Mouse (Mus musculus): ENCODE measurements around the gene Ern2. TPM values are rescaled to one million over a fixed set of nuclear protein-coding genes. Genes with fewer than 3 reads are reported as not detected.

Ern2 gene
- polyA plus RNA-seq, 1 experiment: not detected

DNA sequence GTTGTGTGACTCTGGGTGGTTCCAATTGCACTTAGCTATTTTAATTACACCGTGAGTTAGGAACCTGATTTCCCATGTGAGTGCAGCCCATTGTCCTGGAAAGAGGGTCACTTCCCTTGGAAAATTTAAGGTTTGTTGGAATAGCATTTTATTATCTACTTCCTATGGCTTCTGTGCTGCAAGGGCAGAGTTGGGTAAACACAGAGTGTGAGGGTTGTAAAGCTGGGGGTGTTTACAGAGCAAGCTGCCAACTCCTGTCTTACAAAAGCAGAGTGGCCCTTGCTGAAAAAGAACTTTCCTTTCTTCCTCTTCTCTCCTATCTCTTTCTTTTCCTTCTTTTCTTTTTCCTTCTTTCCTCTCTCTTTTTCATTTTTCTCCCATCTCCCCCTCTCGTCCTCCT is 17.9 kb upstream of the Ern2 start:
- peaks cover 4% of the 10 kb centered on the region for H3K4me1 ChIP-seq (ENCODE audit: control insufficient read depth)
- no peak overlapping the region for H3K4me3 ChIP-seq (replicated peaks)
- H3K9me3 ChIP-seq (ENCODE audit: control insufficient read depth, low read length): no peaks in the 10 kb centered on the region
- H3K36me3 ChIP-seq (ENCODE audit: control insufficient read depth): no peaks in the 10 kb centered on the region
- H3K27me3 ChIP-seq (ENCODE audit: control insufficient read depth): no peaks in the 10 kb centered on the region
- TF ChIP-seq TAL1 (IDR thresholded peaks at IDR 0.05; ENCODE audit: low read length) (no peak), GATA1 (IDR thresholded peaks at IDR 0.05; ENCODE audit: low read length) (no peak)

- no peak overlapping the region for H3K4me3 ChIP-seq (replicated peaks)
- no peaks in the 10 kb centered on the region for H3K36me3 ChIP-seq (ENCODE audit: control insufficient read depth)
- peaks cover 8% of the 10 kb centered on the region for H3K4me1 ChIP-seq (ENCODE audit: control insufficient read depth)
- no peaks in the 10 kb centered on the region for H3K27me3 ChIP-seq (ENCODE audit: control insufficient read depth)
- TF ChIP-seq TAL1 (IDR thresholded peaks at IDR 0.05; ENCODE audit: low read length) (no peak), GATA1 (IDR thresholded peaks at IDR 0.05; ENCODE audit: low read length) (no peak)
- no peaks in the 10 kb centered on the region for H3K9me3 ChIP-seq (ENCODE audit: control insufficient read depth, low read length)
Observed at GRCm38 (mm10) chr7:122199296-122199695, 13.3 kb upstream of the Ern2 start.

DNA sequence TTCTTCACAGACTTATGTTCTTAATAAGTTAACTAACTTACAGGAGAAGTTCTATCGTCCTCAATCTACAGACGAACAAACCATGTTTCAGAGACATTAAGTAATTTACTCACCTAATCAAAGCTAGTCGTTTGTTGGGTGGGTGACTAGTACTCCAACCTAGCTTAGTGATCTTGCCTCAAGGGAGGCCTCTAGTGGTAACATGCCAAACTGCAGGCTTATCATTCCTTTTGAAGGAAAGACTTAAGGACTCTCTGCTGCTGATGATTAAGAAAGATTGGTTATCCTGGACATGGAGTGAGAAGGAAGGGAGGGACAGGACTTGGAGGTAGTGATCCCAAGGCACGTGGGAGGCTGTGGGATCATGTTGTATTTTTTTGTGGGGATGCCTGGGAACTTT is 11.3 kb upstream of the Ern2 start:
- H3K27me3 ChIP-seq (ENCODE audit: control insufficient read depth): no peaks in the 10 kb centered on the region

GRCm38 (mm10) chr7:122196771-122197170 is 10.8 kb upstream of the Ern2 start:
- no peak for TF ChIP-seq TAL1 (IDR thresholded peaks at IDR 0.05; ENCODE audit: low read length)
- no peak for TF ChIP-seq GATA1 (IDR thresholded peaks at IDR 0.05; ENCODE audit: low read length)
- no peak overlapping the region for H3K4me3 ChIP-seq (replicated peaks)
- no peaks in the 10 kb centered on the region for H3K36me3 ChIP-seq (ENCODE audit: control insufficient read depth)
- peaks cover 8% of the 10 kb centered on the region for H3K4me1 ChIP-seq (ENCODE audit: control insufficient read depth)
- no peaks in the 10 kb centered on the region for H3K9me3 ChIP-seq (ENCODE audit: control insufficient read depth, low read length)
- no peaks in the 10 kb centered on the region for H3K27me3 ChIP-seq (ENCODE audit: control insufficient read depth)

More for the DNA sequence above, 11.3 kb upstream of the Ern2 start:
- TF ChIP-seq TAL1 (IDR thresholded peaks at IDR 0.05; ENCODE audit: low read length) (no peak), GATA1 (IDR thresholded peaks at IDR 0.05; ENCODE audit: low read length) (no peak)
- H3K4me3 ChIP-seq (replicated peaks): no peak overlapping the region
- H3K36me3 ChIP-seq (ENCODE audit: control insufficient read depth): no peaks in the 10 kb centered on the region
- H3K9me3 ChIP-seq (ENCODE audit: control insufficient read depth, low read length): no peaks in the 10 kb centered on the region
- H3K4me1 ChIP-seq (ENCODE audit: control insufficient read depth): peaks cover 8% of the 10 kb centered on the region

DNA sequence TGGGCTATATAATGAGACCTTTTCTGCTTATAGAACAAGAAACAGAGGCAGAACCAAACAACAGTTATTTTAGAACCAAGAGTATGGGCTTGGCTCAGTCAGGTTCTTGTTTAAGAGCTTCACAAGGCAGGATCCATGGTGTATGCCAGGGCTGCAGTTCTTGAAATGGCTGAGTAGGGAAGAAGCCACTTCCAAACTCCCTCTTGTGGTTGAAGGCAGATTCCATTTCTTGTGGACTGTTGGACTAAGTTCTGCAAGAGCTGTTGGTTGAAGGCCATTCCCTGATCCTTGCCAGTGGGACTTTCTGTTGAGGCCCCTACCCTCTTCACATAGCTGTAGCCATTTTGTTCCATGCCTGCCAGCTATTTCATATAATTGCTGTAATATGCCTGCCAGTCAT is 7.9 kb upstream of the Ern2 start:
- peaks cover 4% of the 10 kb centered on the region for H3K4me1 ChIP-seq (ENCODE audit: control insufficient read depth)
- H3K9me3 ChIP-seq (ENCODE audit: control insufficient read depth, low read length): no peaks in the 10 kb centered on the region
- H3K36me3 ChIP-seq (ENCODE audit: control insufficient read depth): no peaks in the 10 kb centered on the region
- TF ChIP-seq GATA1 (IDR thresholded peaks at IDR 0.05; ENCODE audit: low read length) (no peak), TAL1 (IDR thresholded peaks at IDR 0.05; ENCODE audit: low read length) (no peak)
- no peaks in the 10 kb centered on the region for H3K27me3 ChIP-seq (ENCODE audit: control insufficient read depth)
- H3K4me3 ChIP-seq (replicated peaks): no peak overlapping the region

GRCm38 (mm10) chr7:122191097-122191496 is 5.1 kb upstream of the Ern2 start:
- no peak overlapping the region for H3K4me3 ChIP-seq (replicated peaks)
- H3K27me3 ChIP-seq (ENCODE audit: control insufficient read depth): no peaks in the 10 kb centered on the region
- H3K9me3 ChIP-seq (ENCODE audit: control insufficient read depth, low read length): no peaks in the 10 kb centered on the region
- no peaks in the 10 kb centered on the region for H3K4me1 ChIP-seq (ENCODE audit: control insufficient read depth)
- TF ChIP-seq GATA1 (IDR thresholded peaks at IDR 0.05; ENCODE audit: low read length): no peak
- no peak for TF ChIP-seq TAL1 (IDR thresholded peaks at IDR 0.05; ENCODE audit: low read length)
- H3K36me3 ChIP-seq (ENCODE audit: control insufficient read depth): no peaks in the 10 kb centered on the region

DNA sequence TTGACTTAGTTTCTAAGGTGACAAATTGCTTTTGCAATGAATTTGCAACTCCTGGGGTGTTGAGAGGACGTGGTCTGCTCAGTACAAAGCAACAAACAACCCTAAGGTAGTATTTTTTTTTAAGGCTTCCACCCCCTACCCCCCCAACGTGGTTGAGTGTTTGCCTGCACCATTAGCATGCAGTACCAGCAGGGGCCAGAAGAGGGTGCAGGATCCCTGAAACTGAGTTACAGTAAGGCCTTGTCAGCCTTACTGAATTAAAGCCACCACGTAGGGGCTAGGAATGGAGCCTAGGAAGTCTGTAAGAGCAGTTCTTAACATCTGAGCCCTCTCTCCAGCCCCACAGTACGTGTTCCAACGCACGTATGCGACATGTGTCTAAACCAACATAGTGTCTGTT is 3.5 kb upstream of the Ern2 start:
- no peaks in the 10 kb centered on the region for H3K9me3 ChIP-seq (ENCODE audit: control insufficient read depth, low read length)
- no peaks in the 10 kb centered on the region for H3K36me3 ChIP-seq (ENCODE audit: control insufficient read depth)
- H3K4me1 ChIP-seq (ENCODE audit: control insufficient read depth): no peaks in the 10 kb centered on the region
- TF ChIP-seq GATA1 (IDR thresholded peaks at IDR 0.05; ENCODE audit: low read length) (no peak), TAL1 (IDR thresholded peaks at IDR 0.05; ENCODE audit: low read length) (no peak)
- H3K27me3 ChIP-seq (ENCODE audit: control insufficient read depth): peaks cover 5% of the 10 kb centered on the region; the same call in 1 of the 2 replicates
- H3K4me3 ChIP-seq (replicated peaks): no peak overlapping the region

- no peaks in the 10 kb centered on the region for H3K4me1 ChIP-seq (ENCODE audit: control insufficient read depth)
- TF ChIP-seq GATA1 (IDR thresholded peaks at IDR 0.05; ENCODE audit: low read length) (no peak), TAL1 (IDR thresholded peaks at IDR 0.05; ENCODE audit: low read length) (no peak)
- H3K9me3 ChIP-seq (ENCODE audit: control insufficient read depth, low read length): no peaks in the 10 kb centered on the region
- no peak overlapping the region for H3K4me3 ChIP-seq (replicated peaks)
- H3K27me3 ChIP-seq (ENCODE audit: control insufficient read depth): peaks cover 8% of the 10 kb centered on the region
- H3K36me3 ChIP-seq (ENCODE audit: control insufficient read depth): no peaks in the 10 kb centered on the region
Observed at GRCm38 (mm10) chr7:122184569-122184968, 1.4 kb downstream of the Ern2 start.

DNA sequence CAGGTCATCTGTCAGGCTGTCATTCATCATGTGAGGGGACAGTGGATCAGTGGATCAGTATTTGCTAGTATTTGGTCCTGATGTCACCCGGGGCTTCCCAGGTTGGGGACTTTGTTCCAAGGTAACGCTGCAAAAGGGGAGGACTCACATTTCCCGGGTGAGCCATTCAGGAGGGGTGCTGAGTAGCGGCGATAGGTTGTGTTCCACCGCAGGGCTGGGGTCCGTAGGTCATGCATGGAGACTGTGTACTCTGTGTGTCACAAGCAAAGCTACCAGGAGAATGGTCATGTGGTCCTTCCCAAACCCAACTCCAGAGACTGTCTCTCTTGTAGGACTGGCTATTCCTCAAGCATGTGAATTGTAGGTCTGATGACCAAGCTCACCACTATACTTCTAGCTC is 5.3 kb downstream of the Ern2 start:
- Histone ChIP-seq H3K36me3 (ENCODE audit: control insufficient read depth) (no peaks in the 10 kb centered on the region), H3K4me1 (ENCODE audit: control insufficient read depth) (no peaks in the 10 kb centered on the region), H3K4me3 (replicated peaks) (no peak overlapping the region), H3K27me3 (ENCODE audit: control insufficient read depth) (peaks cover 6% of the 10 kb centered on the region), H3K9me3 (ENCODE audit: control insufficient read depth, low read length) (no peaks in the 10 kb centered on the region)
- TF ChIP-seq GATA1 (IDR thresholded peaks at IDR 0.05; ENCODE audit: low read length) (no peak), TAL1 (IDR thresholded peaks at IDR 0.05; ENCODE audit: low read length) (no peak)

GRCm38 (mm10) chr7:122171613-122172012 is 14.4 kb downstream of the Ern2 start:
- TF ChIP-seq TAL1 (IDR thresholded peaks at IDR 0.05; ENCODE audit: low read length) (no peak), GATA1 (IDR thresholded peaks at IDR 0.05; ENCODE audit: low read length) (no peak)

More at GRCm38 (mm10) chr7:122171613-122172012, 14.4 kb downstream of the Ern2 start:
- Histone ChIP-seq H3K27me3 (ENCODE audit: control insufficient read depth) (no peaks in the 10 kb centered on the region; the same call in 1 of the 2 replicates), H3K4me3 (replicated peaks) (no peak overlapping the region), H3K4me1 (ENCODE audit: control insufficient read depth) (peaks cover 2% of the 10 kb centered on the region), H3K36me3 (ENCODE audit: control insufficient read depth) (peaks cover 52% of the 10 kb centered on the region), H3K9me3 (ENCODE audit: control insufficient read depth, low read length) (no peaks in the 10 kb centered on the region)
